Mouse (Mus musculus): Measurements from ENCODE around the gene Tmem158. TPM values are rescaled to one million over a fixed set of nuclear protein-coding genes. Genes with fewer than 3 reads are reported as not detected.

The Tmem158 gene
- polyA plus RNA-seq, 1 experiment from 2014 or later = 17.1 TPM

GRCm38 (mm10) chr9:123243988-123244387 is 16.6 kb downstream of the Tmem158 start:
- 41% methylated on average over 10 of the region's 10 CpGs for WGBS
- H3K9ac ChIP-seq = no peak overlapping the region
- H3K27ac ChIP-seq = no peak overlapping the region
- 0 out of 2 replicates have a peak, but pooled peaks cover 3% of the 10 kb centered on the region for H3K4me1 ChIP-seq
- no peak overlapping the region for H3K4me3 ChIP-seq (replicated peaks)
- ATAC-seq (ENCODE audit: insufficient read depth, low FRiP score, low read depth) = peak; percentile 58; the same call in 1 of the 2 replicates
- H3K4me2 ChIP-seq = no peak overlapping the region
- no peaks in the 10 kb centered on the region for H3K9me3 ChIP-seq
- H3K27me3 ChIP-seq (replicated peaks) = no peaks in the 10 kb centered on the region
- no peaks in the 10 kb centered on the region for H3K36me3 ChIP-seq

- H3K4me1 ChIP-seq = peaks cover 17% of the 10 kb centered on the region; the same call in 1 of the 2 replicates
- H3K36me3 ChIP-seq = no peaks in the 10 kb centered on the region
- ATAC-seq (ENCODE audit: insufficient read depth, low FRiP score, low read depth) = no peak
- H3K4me3 ChIP-seq (replicated peaks) = no peak overlapping the region
- WGBS = 91% methylated on average over 5 of the region's 5 CpGs
- no peaks in the 10 kb centered on the region for H3K9me3 ChIP-seq
- H3K9ac ChIP-seq = no peak overlapping the region
- no peak overlapping the region for H3K27ac ChIP-seq
- H3K27me3 ChIP-seq (replicated peaks) = no peaks in the 10 kb centered on the region
- H3K4me2 ChIP-seq = no peak overlapping the region
Observed at GRCm38 (mm10) chr9:123241191-123241590, 19.4 kb downstream of the Tmem158 start.

GRCm38 (mm10) chr9:123240751-123241150 is 19.8 kb downstream of the Tmem158 start:
- ATAC-seq (ENCODE audit: insufficient read depth, low FRiP score, low read depth) = no peak
- Histone ChIP-seq H3K27me3 (replicated peaks) (no peaks in the 10 kb centered on the region), H3K9ac (no peak overlapping the region), H3K4me1 (peaks cover 17% of the 10 kb centered on the region; the same call in 1 of the 2 replicates), H3K4me3 (replicated peaks) (no peak overlapping the region), H3K36me3 (no peaks in the 10 kb centered on the region), H3K4me2 (no peak overlapping the region), H3K9me3 (no peaks in the 10 kb centered on the region), H3K27ac (no peak overlapping the region)
- WGBS = 83% methylated on average over 2 of the region's 2 CpGs

GRCm38 (mm10) chr9:123240271-123240670 is 20.3 kb downstream of the Tmem158 start:
- Histone ChIP-seq H3K4me1 (peaks cover 17% of the 10 kb centered on the region; the same call in 1 of the 2 replicates), H3K4me2 (no peak overlapping the region), H3K4me3 (replicated peaks) (no peak overlapping the region), H3K9ac (no peak overlapping the region), H3K27ac (no peak overlapping the region), H3K27me3 (replicated peaks) (no peaks in the 10 kb centered on the region), H3K9me3 (no peaks in the 10 kb centered on the region), H3K36me3 (no peaks in the 10 kb centered on the region)
- WGBS = 94% methylated on average over 5 of the region's 5 CpGs
- ATAC-seq (ENCODE audit: insufficient read depth, low FRiP score, low read depth) = no peak

- Histone ChIP-seq H3K4me3 (replicated peaks) (no peak overlapping the region), H3K36me3 (no peaks in the 10 kb centered on the region), H3K9ac (no peak overlapping the region), H3K27me3 (replicated peaks) (no peaks in the 10 kb centered on the region), H3K4me2 (no peak overlapping the region), H3K27ac (no peak overlapping the region), H3K9me3 (no peaks in the 10 kb centered on the region), H3K4me1 (peaks cover 17% of the 10 kb centered on the region; the same call in 1 of the 2 replicates)
- no peak for ATAC-seq (ENCODE audit: insufficient read depth, low FRiP score, low read depth)
- WGBS = 68% methylated on average over 2 of the region's 2 CpGs
Observed at GRCm38 (mm10) chr9:123239651-123240050, 20.9 kb downstream of the Tmem158 start.

GRCm38 (mm10) chr9:123238256-123239045 is 22.1 kb downstream of the Tmem158 start:
- no peaks in the 10 kb centered on the region for H3K9me3 ChIP-seq
- 39% methylated on average over 4 of the region's 4 CpGs for WGBS
- H3K4me3 ChIP-seq (replicated peaks) = no peak overlapping the region
- no peaks in the 10 kb centered on the region for H3K27me3 ChIP-seq (replicated peaks)
- H3K9ac ChIP-seq = no peak overlapping the region
- H3K4me1 ChIP-seq = peaks cover 17% of the 10 kb centered on the region; the same call in 1 of the 2 replicates
- H3K27ac ChIP-seq = peak overlapping the region; percentile 73
- ATAC-seq (ENCODE audit: insufficient read depth, low FRiP score, low read depth) = peak; percentile 35; the same call in 1 of the 2 replicates
- H3K4me2 ChIP-seq = no peak overlapping the region
- no peaks in the 10 kb centered on the region for H3K36me3 ChIP-seq

- Histone ChIP-seq H3K9ac (no peak overlapping the region), H3K4me2 (no peak overlapping the region), H3K27ac (peak overlapping the region; percentile 37; the same call in 1 of the 2 replicates), H3K4me1 (peaks cover 17% of the 10 kb centered on the region; the same call in 1 of the 2 replicates), H3K36me3 (no peaks in the 10 kb centered on the region), H3K4me3 (replicated peaks) (no peak overlapping the region), H3K27me3 (replicated peaks) (no peaks in the 10 kb centered on the region), H3K9me3 (no peaks in the 10 kb centered on the region)
- WGBS = 33% methylated on average over 2 of the region's 2 CpGs
- peak; percentile 47; the same call in 1 of the 2 replicates for ATAC-seq (ENCODE audit: insufficient read depth, low FRiP score, low read depth)
Observed at GRCm38 (mm10) chr9:123237739-123238138, 22.8 kb downstream of the Tmem158 start.

- no peaks in the 10 kb centered on the region for H3K9me3 ChIP-seq
- no peak for ATAC-seq (ENCODE audit: insufficient read depth, low FRiP score, low read depth)
- H3K4me1 ChIP-seq = peaks cover 17% of the 10 kb centered on the region; the same call in 1 of the 2 replicates
- H3K27me3 ChIP-seq (replicated peaks) = no peaks in the 10 kb centered on the region
- H3K36me3 ChIP-seq = no peaks in the 10 kb centered on the region
- H3K27ac ChIP-seq = no peak overlapping the region
- 27% methylated on average over 3 of the region's 3 CpGs for WGBS
- H3K4me2 ChIP-seq = no peak overlapping the region
- no peak overlapping the region for H3K4me3 ChIP-seq (replicated peaks)
- H3K9ac ChIP-seq = no peak overlapping the region
Observed at GRCm38 (mm10) chr9:123235621-123236020, 24.9 kb downstream of the Tmem158 start.

GRCm38 (mm10) chr9:123229826-123230225 is 30.7 kb downstream of the Tmem158 start:
- Histone ChIP-seq H3K4me2 (no peak overlapping the region), H3K27ac (no peak overlapping the region), H3K9me3 (no peaks in the 10 kb centered on the region), H3K4me1 (no peaks in the 10 kb centered on the region), H3K9ac (no peak overlapping the region), H3K36me3 (no peaks in the 10 kb centered on the region), H3K27me3 (replicated peaks) (no peaks in the 10 kb centered on the region), H3K4me3 (replicated peaks) (no peak overlapping the region)
- 56% methylated on average over 4 of the region's 4 CpGs for WGBS
- ATAC-seq (ENCODE audit: insufficient read depth, low FRiP score, low read depth) = no peak

GRCm38 (mm10) chr9:123228671-123229070 is 31.9 kb downstream of the Tmem158 start:
- no peaks in the 10 kb centered on the region for H3K36me3 ChIP-seq
- H3K4me2 ChIP-seq = no peak overlapping the region
- H3K4me3 ChIP-seq (replicated peaks) = no peak overlapping the region
- no peak for ATAC-seq (ENCODE audit: insufficient read depth, low FRiP score, low read depth)
- H3K27me3 ChIP-seq (replicated peaks) = no peaks in the 10 kb centered on the region
- no peak overlapping the region for H3K27ac ChIP-seq
- no peaks in the 10 kb centered on the region for H3K4me1 ChIP-seq
- no peak overlapping the region for H3K9ac ChIP-seq
- H3K9me3 ChIP-seq = no peaks in the 10 kb centered on the region

GRCm38 (mm10) chr9:123227106-123227750 is 33.3 kb downstream of the Tmem158 start:
- ATAC-seq (ENCODE audit: insufficient read depth, low FRiP score, low read depth) = peak; percentile 53; the same call in 1 of the 2 replicates
- no peak overlapping the region for H3K9ac ChIP-seq

GRCm38 (mm10) chr9:123224863-123225431 is 35.6 kb downstream of the Tmem158 start:
- H3K36me3 ChIP-seq = no peaks in the 10 kb centered on the region
- no peaks in the 10 kb centered on the region for H3K4me1 ChIP-seq
- no peak overlapping the region for H3K27ac ChIP-seq
- no peaks in the 10 kb centered on the region for H3K9me3 ChIP-seq
- WGBS = 62% methylated on average over 2 of the region's 2 CpGs
- H3K4me3 ChIP-seq (replicated peaks) = no peak overlapping the region
- no peak overlapping the region for H3K4me2 ChIP-seq
- no peaks in the 10 kb centered on the region for H3K27me3 ChIP-seq (replicated peaks)
- H3K9ac ChIP-seq = no peak overlapping the region
- ATAC-seq (ENCODE audit: insufficient read depth, low FRiP score, low read depth) = no peak; the same call in 1 of the 2 replicates

More at GRCm38 (mm10) chr9:123227106-123227750, 33.3 kb downstream of the Tmem158 start:
- no peaks in the 10 kb centered on the region for H3K27me3 ChIP-seq (replicated peaks)
- H3K27ac ChIP-seq = no peak overlapping the region
- H3K4me3 ChIP-seq (replicated peaks) = no peak overlapping the region
- no peak overlapping the region for H3K4me2 ChIP-seq
- no peaks in the 10 kb centered on the region for H3K36me3 ChIP-seq
- no peaks in the 10 kb centered on the region for H3K9me3 ChIP-seq
- WGBS = 66% methylated on average over 3 of the region's 3 CpGs
- no peaks in the 10 kb centered on the region for H3K4me1 ChIP-seq
